Mouse (Mus musculus) megakaryocyte, embryonic 14.5 days (primary cell): ENCODE data around the gene Tagap1. TPM values are rescaled to one million over a fixed set of nuclear protein-coding genes. Genes with fewer than 3 reads are reported as not detected.
"Not testable (repeated sequence)": the region's sequence is repeated elsewhere in the genome, so short reads cannot be mapped to it uniquely, and the experiment has no call there.

ENCODE experiments used
- H3K27me3 ChIP-seq: replicated peaks from 2 replicates; pipeline ENCODE3; 2012; ENCODE audit warnings: inconsistent platforms
- H3K36me3 ChIP-seq: replicated peaks from 2 replicates; pipeline ENCODE3; 2012; ENCODE audit warnings: low read length, inconsistent platforms, mixed read lengths
- H3K4me1 ChIP-seq: 2 replicates; pipeline ENCODE4 v1.6.1; 2012; ENCODE audit warnings: inconsistent platforms
- H3K4me3 ChIP-seq: replicated peaks from 2 replicates; pipeline ENCODE3; 2012; ENCODE audit warnings: moderate library complexity, mild to moderate bottlenecking, inconsistent platforms
- H3K9me3 ChIP-seq: 2 replicates; pipeline ENCODE4 v1.6.1; 2012; ENCODE audit warnings: inconsistent platforms
- polyA plus RNA-seq: library from polyadenylated mRNA; stranded (reverse); fragments of >175 nt; gene quantifications from 2 replicates; pipeline ENCODE4 v1.2.3, GENCODE M21; 2012; ENCODE audit warnings: low replicate concordance; ENCODE audit not compliant: insufficient read depth

Tagap1 gene
- polyA plus RNA-seq, 1 experiment = 2.2 TPM

DNA sequence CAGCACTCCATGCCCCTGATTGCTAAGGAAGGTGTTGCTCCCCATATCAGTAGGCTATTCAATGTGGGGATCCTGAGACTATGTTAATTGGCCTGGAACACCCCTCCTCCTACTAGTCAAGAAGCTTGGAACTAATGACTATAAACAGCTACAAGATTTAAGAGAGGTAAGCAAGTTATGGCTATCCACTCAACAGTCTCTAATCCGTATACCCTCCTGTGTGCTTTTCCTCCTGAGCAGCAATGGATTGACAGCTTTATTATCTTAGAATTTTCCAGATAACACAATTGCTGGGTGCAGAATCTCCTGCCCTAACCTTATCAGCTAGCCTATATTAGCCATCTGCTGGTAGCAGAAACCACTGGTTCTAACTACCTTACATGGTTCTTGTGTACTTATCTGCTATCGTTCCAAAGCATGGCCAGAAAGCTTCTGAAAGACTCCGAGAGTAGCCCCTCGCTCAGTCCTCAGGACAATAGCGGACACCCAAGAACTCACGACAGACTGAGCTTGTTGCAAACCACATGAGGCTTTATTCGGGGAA, 40.5 kb downstream of the Tagap1 start:
- not testable (repeated sequence) for H3K36me3 ChIP-seq, H3K9me3 ChIP-seq, H3K4me3 ChIP-seq, H3K27me3 ChIP-seq, H3K4me1 ChIP-seq

DNA sequence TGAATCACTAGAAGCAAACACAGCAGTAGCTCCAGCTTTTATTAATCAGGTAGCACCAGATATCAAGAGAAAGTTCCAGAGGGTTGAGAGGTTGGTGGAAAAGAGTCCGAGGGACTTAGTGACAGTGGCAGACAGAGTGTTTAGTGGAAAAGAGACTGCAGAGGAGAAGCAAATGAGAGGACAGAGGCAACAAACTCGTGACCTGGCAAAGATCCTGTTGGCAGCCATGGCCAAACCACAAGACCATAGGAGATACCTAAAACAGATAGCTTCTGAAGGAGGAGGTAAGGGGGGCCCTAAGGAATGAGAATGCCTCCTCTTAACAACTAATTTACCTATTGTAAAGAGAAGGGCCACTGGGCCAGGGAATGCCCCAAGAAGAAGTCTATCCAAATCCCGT, 41.6 kb downstream of the Tagap1 start:
- H3K4me1 ChIP-seq, H3K27me3 ChIP-seq, H3K9me3 ChIP-seq, H3K4me3 ChIP-seq, H3K36me3 ChIP-seq: not testable (repeated sequence)

DNA sequence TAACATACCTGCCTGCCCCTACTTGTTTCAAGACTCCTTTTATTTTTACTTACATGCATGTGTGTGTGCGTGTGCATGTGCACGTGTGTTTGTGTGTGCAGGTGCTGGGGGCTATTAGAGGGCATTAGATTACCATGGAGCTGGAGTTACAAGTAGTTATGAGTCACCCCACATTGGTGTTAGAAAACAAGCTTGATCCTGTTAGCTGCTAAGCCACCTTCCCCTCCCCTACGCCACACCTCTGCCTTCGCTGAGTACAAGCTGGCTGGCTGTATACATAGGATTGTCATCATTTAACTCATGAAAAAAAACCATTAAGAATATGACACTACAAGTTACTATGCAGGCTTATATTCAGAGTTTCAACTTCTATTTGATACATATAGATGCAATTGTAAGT, 45.7 kb downstream of the Tagap1 start:
- H3K9me3 ChIP-seq, H3K4me3 ChIP-seq, H3K4me1 ChIP-seq, H3K27me3 ChIP-seq, H3K36me3 ChIP-seq: not testable (repeated sequence)

DNA sequence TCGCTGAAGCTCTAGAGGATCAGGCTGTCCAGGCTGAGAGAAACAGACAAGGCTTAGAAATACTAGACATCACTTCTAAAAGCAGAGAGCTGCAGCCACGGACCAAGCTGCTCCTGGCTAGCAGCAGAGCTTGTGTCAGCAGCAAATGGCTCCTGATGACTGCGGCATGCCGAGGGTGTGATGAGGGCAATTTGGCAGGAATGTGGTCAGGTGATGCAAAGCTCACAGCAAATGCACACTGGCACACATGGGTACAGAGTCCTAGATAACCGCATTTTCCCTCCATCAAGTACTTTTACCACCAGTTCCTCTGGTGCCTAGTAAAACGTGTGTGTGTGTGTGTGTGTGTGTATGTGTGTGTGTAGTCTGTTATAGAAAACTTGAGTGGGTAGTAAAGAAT, 46.9 kb downstream of the Tagap1 start:
- H3K9me3 ChIP-seq, H3K4me1 ChIP-seq, H3K4me3 ChIP-seq, H3K27me3 ChIP-seq, H3K36me3 ChIP-seq: not testable (repeated sequence)

Other genes with a start within 250 kb of the Tagap1 start
- 7.8 and 123 TPM in 2 replicates for gene Ezr, start 178.4 kb downstream of the Tagap1 start, polyA plus RNA-seq
- 17.3 and 31.1 TPM in 2 replicates for gene Rsph3b, start 12.5 kb downstream of the Tagap1 start, polyA plus RNA-seq
- gene Rnaset2b, start 9.5 kb upstream of the Tagap1 start, polyA plus RNA-seq = 274 and 598 TPM in 2 replicates
- not detected in 2 replicates for gene Gm49721, start 17.7 kb upstream of the Tagap1 start, polyA plus RNA-seq
- 1.2 and 3.0 TPM in 2 replicates for gene Gm1604a, start 64.4 kb upstream of the Tagap1 start, polyA plus RNA-seq
- gene Rps6ka2, start 209.0 kb upstream of the Tagap1 start, polyA plus RNA-seq = 0.09 TPM in 1 of 2 replicates, not detected in the other